Mouse (Mus musculus) MEL-GATA-1-ER (cell line): ENCODE data around the gene Gm13539.

ENCODE experiments used
- DNase-seq: peaks from one replicate; pipeline ENCODE4 v3.0.0-alpha.2; 2012; ENCODE audit warnings: low read depth; ENCODE audit errors: extremely low read depth

The Gm13539 gene

GRCm38 (mm10) chr2:25824751-25825150 lies 42.7 kb downstream of the Gm13539 start:
- no peak for DNase-seq

- DNase-seq, result no peak
These were observed 46.4 kb downstream of the Gm13539 start for GRCm38 (mm10) chr2:25828344-25828947.

DNA sequence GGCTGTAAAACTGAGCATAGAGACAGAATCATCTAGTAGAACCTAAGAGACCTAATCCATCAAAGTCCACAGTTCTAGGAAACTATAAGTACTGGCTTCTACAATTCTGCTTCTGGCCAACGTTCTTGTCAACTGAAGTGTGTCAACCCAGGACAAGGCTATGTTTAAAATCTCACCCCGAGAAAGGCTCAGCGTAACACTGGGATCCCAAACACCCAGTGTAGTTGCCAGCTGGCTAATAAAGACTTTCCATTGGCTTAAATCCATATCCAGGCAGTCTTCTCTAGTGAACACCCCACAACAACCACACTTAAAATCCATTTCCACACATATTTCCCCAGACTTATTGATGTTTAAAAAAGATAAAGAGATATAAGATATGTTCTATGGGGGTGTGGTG lies 48.7 kb downstream of the Gm13539 start:
- no peak for DNase-seq

GRCm38 (mm10) chr2:25836291-25836690 lies 54.2 kb downstream of the Gm13539 start:
- no peak for DNase-seq
